Mouse (Mus musculus): ENCODE measurements around the gene Dmxl2. TPM values are rescaled to one million over a fixed set of nuclear protein-coding genes. Genes with fewer than 3 reads are reported as not detected.
A peak's percentile ranks its signal among the peaks of the same experiment; 100 is the strongest.

The Dmxl2 gene
- polyA plus RNA-seq (2015; fragmentation: Nextera tagmentation; extraction: Ambion mirVana): 36.5 and 38.8 TPM in 2 replicates

GRCm38 (mm10) chr9:54501453-54502110 is at the start of gene Dmxl2:
Gene Dmxl2, minus strand, starts transcription at chr9:54501626.
- peaks cover 22% of the 10 kb centered on the region for H3K4me1 ChIP-seq (replicated peaks)
- no peaks in the 10 kb centered on the region for H3K36me3 ChIP-seq
- ATAC-seq: peak; percentile 96
- no peaks in the 10 kb centered on the region for H3K9me3 ChIP-seq
- peak within 1 kb of the TSS; percentile 65 for H3K4me2 ChIP-seq (replicated peaks)
- peak within 1 kb of the TSS; percentile 90 for H3K27ac ChIP-seq
- peak within 1 kb of the TSS; percentile 80 for H3K4me3 ChIP-seq (replicated peaks)
- 0 out of 2 replicates have a peak, but pooled peaks cover 6% of the 10 kb centered on the region for H3K27me3 ChIP-seq
- H3K9ac ChIP-seq (replicated peaks): peak within 1 kb of the TSS; percentile 90
- WGBS: under 1% methylated on average over 74 of the region's 99 CpGs

- Histone ChIP-seq H3K9ac (replicated peaks) (no peak overlapping the region), H3K4me1 (replicated peaks) (no peaks in the 10 kb centered on the region), H3K27ac (no peak overlapping the region), H3K4me3 (replicated peaks) (no peak overlapping the region), H3K27me3 (no peaks in the 10 kb centered on the region), H3K4me2 (replicated peaks) (no peak overlapping the region), H3K36me3 (no peaks in the 10 kb centered on the region), H3K9me3 (no peaks in the 10 kb centered on the region)
- no peak for ATAC-seq
- WGBS: 93% methylated on average over 6 of the region's 6 CpGs
Observed at GRCm38 (mm10) chr9:54549433-54549832, 48.0 kb upstream of the Dmxl2 start.

DNA sequence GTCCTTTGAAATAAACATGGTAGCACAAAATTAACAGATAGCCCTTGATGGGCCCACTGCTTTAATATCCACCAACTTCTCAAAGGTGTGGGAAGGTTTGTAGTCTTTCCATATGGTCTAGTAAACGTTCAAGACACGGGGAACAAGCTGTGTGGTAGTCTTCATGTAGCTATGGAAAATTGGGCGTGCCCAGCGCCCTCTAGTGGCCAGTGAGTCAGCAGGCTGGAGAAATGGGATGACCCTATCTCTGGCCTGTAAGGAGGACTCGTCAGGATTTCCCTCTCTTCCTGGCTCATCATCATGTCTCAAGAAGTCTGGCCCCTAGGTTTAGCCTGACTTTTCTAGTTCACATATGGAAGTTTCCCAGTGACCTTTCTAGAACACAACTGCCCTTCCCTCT is 46.1 kb upstream of the Dmxl2 start:
- ATAC-seq: no peak
- Histone ChIP-seq H3K9ac (replicated peaks) (no peak overlapping the region), H3K27ac (no peak overlapping the region), H3K4me1 (replicated peaks) (no peaks in the 10 kb centered on the region), H3K4me3 (replicated peaks) (no peak overlapping the region), H3K9me3 (no peaks in the 10 kb centered on the region), H3K4me2 (replicated peaks) (no peak overlapping the region), H3K27me3 (no peaks in the 10 kb centered on the region), H3K36me3 (no peaks in the 10 kb centered on the region)
- WGBS: 26% methylated on average over 5 of the region's 5 CpGs

DNA sequence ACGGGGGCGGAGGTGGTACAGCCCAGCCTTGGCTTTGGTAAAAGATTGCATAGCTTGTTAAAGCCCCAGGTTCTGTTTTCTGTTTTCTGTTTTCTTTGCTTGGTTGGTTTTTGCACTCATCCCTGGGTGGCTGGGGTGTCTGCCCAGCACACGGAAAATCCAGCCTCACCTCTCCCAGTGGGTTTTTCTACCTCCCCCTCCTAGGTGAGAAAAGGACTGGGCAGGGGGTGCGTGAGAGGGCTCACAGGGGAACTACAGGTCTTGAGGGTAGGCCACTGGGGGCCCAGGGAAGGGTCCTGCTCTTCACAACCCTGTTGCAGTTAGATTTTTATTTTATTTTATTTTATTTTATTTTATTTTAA is 43.5 kb upstream of the Dmxl2 start:
- Histone ChIP-seq H3K9ac (replicated peaks) (no peak overlapping the region), H3K27me3 (no peaks in the 10 kb centered on the region), H3K4me2 (replicated peaks) (no peak overlapping the region), H3K36me3 (no peaks in the 10 kb centered on the region), H3K9me3 (no peaks in the 10 kb centered on the region), H3K4me1 (replicated peaks) (no peaks in the 10 kb centered on the region), H3K4me3 (replicated peaks) (no peak overlapping the region), H3K27ac (no peak overlapping the region)
- 92% methylated on average over 4 of the region's 4 CpGs for WGBS
- ATAC-seq: no peak

GRCm38 (mm10) chr9:54544212-54544953 is 43.0 kb upstream of the Dmxl2 start:
- H3K27ac ChIP-seq: no peak overlapping the region
- no peak overlapping the region for H3K4me3 ChIP-seq (replicated peaks)
- H3K36me3 ChIP-seq: no peaks in the 10 kb centered on the region
- H3K4me1 ChIP-seq (replicated peaks): no peaks in the 10 kb centered on the region
- WGBS: 88% methylated on average over 9 of the region's 9 CpGs
- no peak overlapping the region for H3K9ac ChIP-seq (replicated peaks)
- no peak overlapping the region for H3K4me2 ChIP-seq (replicated peaks)
- no peak for ATAC-seq
- no peaks in the 10 kb centered on the region for H3K9me3 ChIP-seq
- no peaks in the 10 kb centered on the region for H3K27me3 ChIP-seq

GRCm38 (mm10) chr9:54540801-54541200 is 39.4 kb upstream of the Dmxl2 start:
- no peak overlapping the region for H3K9ac ChIP-seq (replicated peaks)
- no peak for ATAC-seq
- no peak overlapping the region for H3K4me3 ChIP-seq (replicated peaks)
- no peaks in the 10 kb centered on the region for H3K36me3 ChIP-seq
- no peaks in the 10 kb centered on the region for H3K9me3 ChIP-seq
- H3K27me3 ChIP-seq: no peaks in the 10 kb centered on the region
- no peak overlapping the region for H3K4me2 ChIP-seq (replicated peaks)
- WGBS: 84% methylated on average over 5 of the region's 5 CpGs
- no peak overlapping the region for H3K27ac ChIP-seq
- no peaks in the 10 kb centered on the region for H3K4me1 ChIP-seq (replicated peaks)

DNA sequence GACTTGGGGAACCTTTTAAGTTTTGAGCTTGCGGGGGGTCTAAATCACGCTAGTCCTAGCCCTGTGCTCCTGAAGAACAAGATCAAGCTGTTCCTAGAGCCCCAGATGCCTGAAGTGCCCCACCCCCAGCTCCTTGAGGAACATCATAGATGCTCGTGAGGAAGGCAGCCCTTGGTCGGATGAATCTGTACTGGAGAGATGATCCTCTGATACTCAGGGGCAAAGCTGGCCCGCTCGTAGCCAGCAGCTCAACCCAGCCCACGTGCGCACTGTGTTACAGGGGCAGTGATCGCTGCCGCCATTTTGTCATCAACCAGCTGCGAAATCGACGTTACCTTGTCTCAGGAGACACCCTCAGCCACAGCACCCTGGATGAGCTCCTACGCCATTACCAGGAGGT is 37.3 kb upstream of the Dmxl2 start, which contains the start of gene Sh2d7:
TSS of gene Sh2d7 (plus strand) at position 301 of the 400 bp plus-strand sequence.
- Histone ChIP-seq H3K9ac (replicated peaks) (no peak within 1 kb of the TSS), H3K4me2 (replicated peaks) (no peak within 1 kb of the TSS), H3K9me3 (no peaks in the 10 kb centered on the region), H3K4me1 (replicated peaks) (peaks cover 7% of the 10 kb centered on the region), H3K27me3 (no peaks in the 10 kb centered on the region), H3K4me3 (replicated peaks) (no peak within 1 kb of the TSS), H3K27ac (no peak within 1 kb of the TSS), H3K36me3 (no peaks in the 10 kb centered on the region)
- no peak for ATAC-seq
- 93% methylated on average over 14 of the region's 14 CpGs for WGBS

DNA sequence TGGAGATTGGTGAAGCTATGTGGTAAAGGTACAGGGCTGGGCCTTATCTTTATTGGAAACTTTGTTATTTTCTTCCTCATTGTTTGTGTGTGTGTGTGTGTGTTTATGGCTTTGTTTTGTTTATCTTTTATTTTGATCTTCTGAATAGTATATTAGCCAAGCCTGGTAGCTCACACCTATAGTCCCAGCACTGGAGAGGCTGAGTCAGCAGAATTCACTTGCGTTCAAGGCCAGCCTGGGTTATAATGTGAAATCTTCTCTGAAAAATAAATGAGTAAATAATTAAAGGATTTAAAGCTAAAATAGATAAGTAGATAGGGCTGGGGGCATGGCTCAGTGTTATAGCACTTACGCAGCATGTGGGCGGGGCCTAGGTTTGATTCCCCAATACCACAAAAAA is 36.8 kb upstream of the Dmxl2 start:
- peaks cover 8% of the 10 kb centered on the region for H3K4me1 ChIP-seq (replicated peaks)
- H3K27me3 ChIP-seq: no peaks in the 10 kb centered on the region
- no peaks in the 10 kb centered on the region for H3K36me3 ChIP-seq
- no peak for ATAC-seq
- H3K27ac ChIP-seq: no peak overlapping the region
- 96% methylated on average over 3 of the region's 3 CpGs for WGBS
- no peak overlapping the region for H3K9ac ChIP-seq (replicated peaks)
- H3K4me2 ChIP-seq (replicated peaks): no peak overlapping the region
- H3K9me3 ChIP-seq: no peaks in the 10 kb centered on the region
- H3K4me3 ChIP-seq (replicated peaks): no peak overlapping the region

DNA sequence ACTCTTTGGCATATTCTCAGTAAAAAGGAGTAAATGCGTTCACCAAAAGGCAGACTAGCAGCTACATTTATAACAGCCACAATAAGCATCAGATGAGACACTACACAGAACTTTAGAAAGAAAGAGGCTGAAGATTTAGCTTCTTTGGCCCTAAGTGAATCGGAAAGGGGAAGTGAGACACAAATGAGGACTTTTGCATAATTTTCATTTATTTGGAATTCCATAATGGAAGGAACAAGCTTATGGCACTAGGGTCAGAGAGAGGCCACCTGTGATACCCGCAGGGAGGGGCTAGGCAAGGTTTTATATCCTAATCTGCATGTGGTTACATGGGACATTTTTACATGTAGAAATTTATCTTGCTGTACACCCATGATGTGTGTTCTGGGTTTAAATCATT is 36.1 kb upstream of the Dmxl2 start:
- ATAC-seq: no peak
- no peaks in the 10 kb centered on the region for H3K27me3 ChIP-seq

DNA sequence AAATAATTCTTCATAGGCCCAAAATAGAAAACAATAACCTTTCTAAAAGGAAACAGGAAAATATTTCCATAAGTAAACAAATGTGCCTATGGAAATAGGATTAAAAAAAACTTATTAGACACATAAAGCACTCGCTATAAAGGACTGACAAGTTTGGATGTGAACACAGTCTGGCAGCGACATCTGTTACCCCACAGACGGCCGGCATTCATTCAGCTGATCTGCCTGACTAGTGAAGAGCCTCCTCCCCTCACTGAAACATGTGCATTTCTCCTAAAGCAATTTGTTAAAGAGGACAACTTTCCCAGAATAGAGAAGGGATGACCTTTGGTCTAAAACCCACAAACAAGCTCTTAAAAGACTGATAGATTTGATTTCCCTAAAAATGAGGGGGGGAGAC is 35.6 kb upstream of the Dmxl2 start:
- no peaks in the 10 kb centered on the region for H3K36me3 ChIP-seq
- H3K4me2 ChIP-seq (replicated peaks): no peak overlapping the region
- H3K9ac ChIP-seq (replicated peaks): no peak overlapping the region
- H3K27me3 ChIP-seq: no peaks in the 10 kb centered on the region
- H3K4me3 ChIP-seq (replicated peaks): no peak overlapping the region
- no peak overlapping the region for H3K27ac ChIP-seq
- peaks cover 16% of the 10 kb centered on the region for H3K4me1 ChIP-seq (replicated peaks)
- ATAC-seq: no peak
- 35% methylated on average over 4 of the region's 4 CpGs for WGBS
- no peaks in the 10 kb centered on the region for H3K9me3 ChIP-seq

More for the DNA sequence above, 36.1 kb upstream of the Dmxl2 start:
- Histone ChIP-seq H3K9ac (replicated peaks) (no peak overlapping the region), H3K36me3 (no peaks in the 10 kb centered on the region), H3K9me3 (no peaks in the 10 kb centered on the region), H3K4me2 (replicated peaks) (no peak overlapping the region), H3K4me3 (replicated peaks) (no peak overlapping the region), H3K4me1 (replicated peaks) (peaks cover 13% of the 10 kb centered on the region), H3K27ac (no peak overlapping the region)
- WGBS: 82% methylated on average over 3 of the region's 3 CpGs

DNA sequence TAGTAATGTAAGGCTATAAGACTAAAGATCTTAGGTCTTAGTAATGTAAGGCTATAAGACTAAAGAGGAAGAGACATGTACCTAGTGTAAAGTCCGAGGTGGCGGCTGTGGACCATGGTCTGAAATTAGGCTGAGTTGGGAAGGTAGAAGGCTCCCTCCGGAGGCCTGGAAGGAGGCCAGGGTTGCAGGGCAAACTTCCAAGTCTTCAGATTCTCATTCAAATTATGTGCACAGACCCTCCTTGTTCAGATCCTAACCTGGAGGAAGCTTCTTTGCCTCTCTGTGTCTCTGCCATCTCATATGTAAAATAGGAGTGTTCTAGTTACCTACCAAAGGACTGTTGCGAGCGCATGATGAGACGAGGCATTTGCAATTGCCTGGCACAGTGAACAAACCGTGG is 34.8 kb upstream of the Dmxl2 start:
- WGBS: 71% methylated on average over 7 of the region's 7 CpGs
- H3K27ac ChIP-seq: no peak overlapping the region

DNA sequence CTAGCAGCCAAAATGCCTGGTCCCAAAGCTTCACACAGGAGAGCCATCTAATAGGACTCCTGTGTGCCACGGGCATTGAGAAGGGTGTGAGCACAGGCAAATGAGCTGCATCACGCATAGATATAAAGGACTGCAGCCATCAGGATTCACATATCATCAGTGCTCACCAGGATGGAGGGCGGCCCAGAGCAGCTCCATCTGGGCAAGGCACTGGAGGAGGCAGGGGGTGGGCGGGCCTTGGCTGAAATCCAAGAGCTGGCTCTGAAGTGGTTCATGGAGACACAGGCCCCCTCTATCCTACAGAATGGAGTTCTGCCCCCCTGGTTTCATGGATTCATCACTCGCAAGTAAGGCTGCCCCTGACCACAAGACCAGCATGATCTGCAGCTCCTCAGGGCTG is 32.5 kb upstream of the Dmxl2 start:
- Histone ChIP-seq H3K4me3 (replicated peaks) (no peak overlapping the region), H3K4me1 (replicated peaks) (peaks cover 16% of the 10 kb centered on the region), H3K9me3 (no peaks in the 10 kb centered on the region), H3K36me3 (no peaks in the 10 kb centered on the region), H3K27ac (peak overlapping the region; percentile 72), H3K9ac (replicated peaks) (no peak overlapping the region; the same call in 1 of the 2 replicates), H3K27me3 (no peaks in the 10 kb centered on the region), H3K4me2 (replicated peaks) (no peak overlapping the region)
- 54% methylated on average over 5 of the region's 5 CpGs for WGBS
- ATAC-seq: peak; percentile 82

More for the DNA sequence above, 34.8 kb upstream of the Dmxl2 start:
- Histone ChIP-seq H3K4me1 (replicated peaks) (peaks cover 16% of the 10 kb centered on the region), H3K9ac (replicated peaks) (no peak overlapping the region), H3K36me3 (no peaks in the 10 kb centered on the region), H3K27me3 (no peaks in the 10 kb centered on the region), H3K4me3 (replicated peaks) (no peak overlapping the region), H3K9me3 (no peaks in the 10 kb centered on the region), H3K4me2 (replicated peaks) (no peak overlapping the region)
- ATAC-seq: no peak
